Mouse (Mus musculus) megakaryocyte-erythroid progenitor cell, adult 5-6 weeks (primary cell): ENCODE data around the gene Neb. TPM values are rescaled to one million over a fixed set of nuclear protein-coding genes. Genes with fewer than 3 reads are reported as not detected.

ENCODE experiments used
- ATAC-seq: replicated peaks from 2 replicates; pipeline ENCODE4 v1.8.0; 2016; ENCODE audit warnings: mild to moderate bottlenecking, inconsistent platforms; ENCODE audit not compliant: severe bottlenecking, poor library complexity, low FRiP score, low TSS enrichment
- total RNA-seq, 2 experiments: library from RNA; stranded (forward) in 1 of 2; stranded (reverse) in 1 of 2; fragments of 200-1000, 215-1000 nt in 1 of 2; fragments of >200 nt in 1 of 2; fragmentation: Nextera tagmentation in 1 of 2; gene quantifications; 2 replicates each; pipeline ENCODE4 v1.2.3; 2014 to 2017

Neb gene
- total RNA-seq, 2 experiments from 2014 or later: 0.05 TPM; not detected in 1

GRCm38 (mm10) chr2:52378848-52379261 lies 581 bp upstream of the Neb start:
- peak; percentile 86 for ATAC-seq

- ATAC-seq: no peak
These were observed 397 bp downstream of the Neb start for GRCm38 (mm10) chr2:52377706-52378447.

DNA sequence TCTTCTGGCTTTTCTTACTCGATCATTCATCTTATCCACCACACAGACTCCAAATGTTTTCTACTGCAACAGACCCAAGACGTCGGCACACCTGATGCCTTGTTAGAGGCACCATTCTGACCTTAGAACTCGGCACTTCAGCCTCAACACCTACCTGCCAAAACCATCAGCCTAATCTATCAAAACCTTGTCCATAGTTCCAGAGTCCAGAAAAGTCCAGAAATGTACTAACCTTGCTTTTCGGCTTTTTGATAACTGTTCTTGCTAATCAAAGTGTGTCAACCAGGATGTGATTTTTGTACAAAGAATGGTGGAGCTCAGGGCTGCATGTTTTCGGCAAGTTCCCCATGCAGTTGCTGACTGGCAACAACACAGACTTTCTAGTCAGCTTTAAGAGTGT lies 3.6 kb downstream of the Neb start:
- no peak for ATAC-seq

GRCm38 (mm10) chr2:52372480-52372879 lies 5.8 kb downstream of the Neb start:
- ATAC-seq: no peak

- ATAC-seq: no peak
These were observed 6.2 kb downstream of the Neb start for GRCm38 (mm10) chr2:52372080-52372479.

- no peak for ATAC-seq
These were observed 7.2 kb downstream of the Neb start for GRCm38 (mm10) chr2:52371066-52371465.

- no peak for ATAC-seq
These were observed 8.7 kb downstream of the Neb start for GRCm38 (mm10) chr2:52369622-52370021.

- ATAC-seq: no peak
These were observed 10.6 kb downstream of the Neb start for GRCm38 (mm10) chr2:52367665-52368064.

GRCm38 (mm10) chr2:52367248-52367647 lies 11.0 kb downstream of the Neb start:
- ATAC-seq: no peak

DNA sequence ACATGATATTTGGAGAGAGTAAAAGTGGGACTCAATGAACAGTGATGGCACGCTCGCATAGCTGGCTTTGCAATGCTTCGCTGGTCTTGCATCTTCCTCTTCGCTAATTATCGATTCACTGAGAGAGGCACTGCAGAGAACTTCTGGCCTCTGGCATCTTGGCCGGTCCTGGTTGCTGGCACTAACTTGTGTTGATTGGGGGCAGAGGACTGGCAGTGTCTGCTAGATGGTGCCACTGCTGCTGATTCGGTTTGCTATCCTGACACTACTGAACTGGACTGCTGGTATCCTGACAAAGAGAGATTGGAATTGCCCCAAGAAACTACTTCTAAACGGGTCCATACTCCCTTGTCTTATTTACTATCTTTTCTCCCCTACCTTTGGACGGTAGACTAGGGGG lies 17.2 kb downstream of the Neb start:
- no peak for ATAC-seq

DNA sequence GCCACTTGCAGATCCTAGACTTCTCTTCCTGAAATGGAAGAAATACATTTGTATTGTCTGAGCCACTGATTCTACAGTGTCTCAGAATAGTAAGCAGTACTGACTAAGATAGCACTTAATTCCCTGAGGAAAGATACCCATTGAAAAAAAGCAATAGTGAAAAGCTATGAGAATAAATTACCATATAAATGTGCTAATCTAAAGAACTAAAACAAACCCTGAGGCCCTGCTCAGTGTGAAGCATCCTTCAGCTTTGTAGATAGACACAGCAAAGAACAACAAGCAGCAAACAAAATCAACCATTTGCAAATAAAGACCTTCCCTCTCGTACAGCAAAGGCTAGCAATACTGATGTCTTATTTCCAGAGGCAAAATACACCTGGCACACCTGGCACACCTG lies 18.6 kb downstream of the Neb start:
- no peak for ATAC-seq

DNA sequence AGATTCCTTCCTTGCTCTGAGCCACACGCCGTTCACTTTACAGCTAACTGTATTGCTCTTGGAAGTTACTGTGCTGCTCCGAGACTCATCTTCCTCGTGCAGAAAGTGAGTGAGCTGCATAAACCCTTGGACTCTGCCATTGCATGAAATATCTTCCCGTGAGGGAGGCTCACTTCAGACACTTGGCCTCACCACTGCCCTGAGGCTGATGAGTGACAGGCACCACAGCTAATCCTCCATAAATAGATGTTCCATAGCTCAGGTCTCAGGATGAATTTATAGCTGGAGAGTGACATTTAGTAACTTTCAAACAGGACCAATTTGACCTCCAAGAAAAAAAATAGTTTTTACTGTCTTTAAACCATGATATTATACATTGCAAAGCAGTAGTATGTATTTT lies 20.1 kb downstream of the Neb start:
- ATAC-seq: no peak

- ATAC-seq: no peak
These were observed 27.2 kb downstream of the Neb start for GRCm38 (mm10) chr2:52351029-52351428.

- ATAC-seq: no peak
These were observed 37.3 kb downstream of the Neb start for GRCm38 (mm10) chr2:52340990-52341389.

DNA sequence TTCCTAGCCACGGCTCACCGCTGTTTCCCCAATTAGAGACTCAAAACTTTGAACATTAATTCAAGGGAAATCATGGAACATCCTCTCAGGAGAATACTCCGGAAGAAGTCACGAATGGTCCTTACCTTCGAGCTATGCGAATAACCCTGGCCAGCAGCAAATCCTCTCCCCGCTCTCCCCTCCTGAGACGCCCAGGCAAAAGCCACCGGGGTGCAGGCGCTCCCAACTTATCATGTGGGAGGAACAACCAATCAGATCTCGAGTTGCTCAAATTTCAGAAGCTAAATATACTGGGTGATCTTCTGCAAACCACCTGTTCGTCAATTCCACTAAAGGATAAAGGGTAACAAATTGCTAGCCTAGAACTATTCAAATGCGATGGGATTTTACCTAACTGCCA lies 42.7 kb downstream of the Neb start:
- no peak for ATAC-seq

GRCm38 (mm10) chr2:52335087-52335486 lies 43.2 kb downstream of the Neb start:
- ATAC-seq: no peak

GRCm38 (mm10) chr2:52333535-52333934 lies 44.7 kb downstream of the Neb start:
- no peak for ATAC-seq

GRCm38 (mm10) chr2:52331761-52332160 lies 46.5 kb downstream of the Neb start:
- ATAC-seq: no peak

GRCm38 (mm10) chr2:52327244-52327815 lies 50.9 kb downstream of the Neb start:
- ATAC-seq: no peak

- no peak for ATAC-seq
These were observed 56.4 kb downstream of the Neb start for GRCm38 (mm10) chr2:52321866-52322265.

GRCm38 (mm10) chr2:52320175-52320574 lies 58.1 kb downstream of the Neb start:
- no peak for ATAC-seq
